Mouse (Mus musculus): Measurements from ENCODE around the gene Olfr1219. TPM values are rescaled to one million over a fixed set of nuclear protein-coding genes. Genes with fewer than 3 reads are reported as not detected.

The Olfr1219 gene
- polyA plus RNA-seq (2012; rRNA removed; ENCODE audit: low replicate concordance): not detected in 2 replicates

GRCm38 (mm10) chr2:89083413-89083812, at the start of gene Olfr1219:
Gene Olfr1219, minus strand, starts transcription at chr2:89083513.

DNA sequence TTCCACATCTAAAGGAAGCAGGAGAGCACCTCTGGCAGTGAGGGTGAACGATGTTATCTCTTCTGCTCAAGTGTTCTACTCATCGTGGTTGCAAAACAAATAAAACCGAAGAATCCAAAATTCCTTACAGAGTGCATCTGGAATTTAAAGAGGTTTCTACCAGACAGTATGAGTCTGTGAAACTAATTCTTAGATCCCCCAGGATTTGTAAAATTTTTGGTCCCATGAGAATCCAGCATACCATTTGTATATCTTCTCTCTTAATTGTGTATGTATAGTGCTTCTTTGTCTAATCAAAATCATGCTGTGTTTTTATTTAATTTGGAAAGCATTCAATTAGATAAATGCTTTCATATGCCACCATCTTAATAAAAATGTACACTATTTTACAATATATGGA, 49.6 kb upstream of the Olfr1219 start, which contains the start of gene Olfr1222:
Gene Olfr1222, minus strand, starts transcription at position 101 of the 400 bp plus-strand sequence.

GRCm38 (mm10) chr2:89117183-89117582, 33.9 kb upstream of the Olfr1219 start, which contains the start of gene Olfr1221:
Gene Olfr1221, minus strand, starts transcription at chr2:89117283.

DNA sequence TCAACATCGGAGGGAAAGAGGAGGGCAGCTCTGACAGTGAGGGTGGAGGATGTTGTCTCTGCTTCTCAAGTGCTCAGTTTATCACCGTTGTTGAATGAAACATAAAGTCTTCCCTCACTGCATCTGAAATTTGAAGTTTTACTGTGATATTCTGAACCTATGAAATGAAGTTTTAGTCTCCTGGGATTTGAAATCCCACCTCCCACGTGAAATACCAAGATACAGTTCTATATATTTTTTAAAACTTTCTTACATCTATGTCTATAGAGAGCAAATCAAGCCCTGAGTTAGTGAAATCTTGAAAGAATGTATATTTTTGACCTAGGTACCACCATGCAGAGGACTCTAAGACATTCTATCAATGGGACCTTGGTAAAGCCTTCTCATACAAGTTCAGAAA, 23.4 kb upstream of the Olfr1219 start, which contains the start of gene Olfr1220:
Gene Olfr1220, minus strand, starts transcription at position 101 of the 400 bp plus-strand sequence.

GRCm38 (mm10) chr2:89061087-89061486, 22.2 kb downstream of the Olfr1219 start, which contains the start of gene Olfr1218:
Gene Olfr1218, minus strand, starts transcription at chr2:89061187.

GRCm38 (mm10) chr2:89031965-89032364, 51.3 kb downstream of the Olfr1219 start, which contains the start of gene Olfr1217:
Gene Olfr1217, minus strand, starts transcription at chr2:89032065.

Other genes starting within 250 kb of the Olfr1219 start
- gene Olfr1204, start 234.2 kb downstream of the Olfr1219 start, polyA plus RNA-seq (2012; rRNA removed; ENCODE audit: low replicate concordance): not detected in 2 replicates
- gene Olfr1206, start 220.3 kb downstream of the Olfr1219 start, polyA plus RNA-seq (2012; rRNA removed; ENCODE audit: low replicate concordance): not detected in 2 replicates
- gene Olfr1208, start 181.2 kb downstream of the Olfr1219 start, polyA plus RNA-seq (2012; rRNA removed; ENCODE audit: low replicate concordance): not detected in 2 replicates
- gene Olfr1209, start 168.4 kb downstream of the Olfr1219 start, polyA plus RNA-seq (2012; rRNA removed; ENCODE audit: low replicate concordance): not detected in 2 replicates
- gene Olfr1211, start 145.4 kb downstream of the Olfr1219 start, polyA plus RNA-seq (2012; rRNA removed; ENCODE audit: low replicate concordance): not detected in 2 replicates
- gene Olfr1212, start 129.5 kb downstream of the Olfr1219 start, polyA plus RNA-seq (2012; rRNA removed; ENCODE audit: low replicate concordance): not detected in 2 replicates
- gene Gm13762, start 103.2 kb downstream of the Olfr1219 start, polyA plus RNA-seq (2012; rRNA removed; ENCODE audit: low replicate concordance): not detected in 2 replicates
- gene Olfr1214, start 90.9 kb downstream of the Olfr1219 start, polyA plus RNA-seq (2012; rRNA removed; ENCODE audit: low replicate concordance): not detected in 2 replicates
- gene Olfr1215, start 76.5 kb downstream of the Olfr1219 start, polyA plus RNA-seq (2012; rRNA removed; ENCODE audit: low replicate concordance): not detected in 2 replicates
- gene Olfr1216, start 65.2 kb downstream of the Olfr1219 start, polyA plus RNA-seq (2012; rRNA removed; ENCODE audit: low replicate concordance): not detected in 2 replicates
- gene Olfr1217, start 51.4 kb downstream of the Olfr1219 start, polyA plus RNA-seq (2012; rRNA removed; ENCODE audit: low replicate concordance): not detected in 2 replicates
- gene Olfr1218, start 22.3 kb downstream of the Olfr1219 start, polyA plus RNA-seq (2012; rRNA removed; ENCODE audit: low replicate concordance): not detected in 2 replicates
- gene Olfr1220, start 23.3 kb upstream of the Olfr1219 start, polyA plus RNA-seq (2012; rRNA removed; ENCODE audit: low replicate concordance): not detected in 2 replicates
- gene Olfr1221, start 33.8 kb upstream of the Olfr1219 start, polyA plus RNA-seq (2012; rRNA removed; ENCODE audit: low replicate concordance): not detected in 2 replicates
- not detected in 2 replicates for gene Olfr1222, start 49.5 kb upstream of the Olfr1219 start, polyA plus RNA-seq (2012; rRNA removed; ENCODE audit: low replicate concordance)
- gene Olfr1223, start 68.0 kb upstream of the Olfr1219 start, polyA plus RNA-seq (2012; rRNA removed; ENCODE audit: low replicate concordance): not detected in 2 replicates
- gene Olfr1224-ps1, start 80.6 kb upstream of the Olfr1219 start, polyA plus RNA-seq (2012; rRNA removed; ENCODE audit: low replicate concordance): not detected in 2 replicates
- gene Olfr1225, start 91.2 kb upstream of the Olfr1219 start, polyA plus RNA-seq (2012; rRNA removed; ENCODE audit: low replicate concordance): not detected in 2 replicates
- not detected in 2 replicates for gene Olfr1226, start 116.5 kb upstream of the Olfr1219 start, polyA plus RNA-seq (2012; rRNA removed; ENCODE audit: low replicate concordance)
- gene Olfr1228, start 170.5 kb upstream of the Olfr1219 start, polyA plus RNA-seq (2012; rRNA removed; ENCODE audit: low replicate concordance): not detected in 2 replicates
- not detected in 2 replicates for gene Olfr1229, start 204.5 kb upstream of the Olfr1219 start, polyA plus RNA-seq (2012; rRNA removed; ENCODE audit: low replicate concordance)
- not detected in 2 replicates for gene Olfr1230, start 213.8 kb upstream of the Olfr1219 start, polyA plus RNA-seq (2012; rRNA removed; ENCODE audit: low replicate concordance)
- not detected in 2 replicates for gene Olfr1231, start 223.6 kb upstream of the Olfr1219 start, polyA plus RNA-seq (2012; rRNA removed; ENCODE audit: low replicate concordance)
- gene Olfr1232, start 246.2 kb upstream of the Olfr1219 start, polyA plus RNA-seq (2012; rRNA removed; ENCODE audit: low replicate concordance): not detected in 2 replicates

Data from duodenum, adult 2 months (tissue).